Mouse (Mus musculus): Measurements from ENCODE around the gene Trim30b.
"Not testable (repeated sequence)": the region's sequence is repeated elsewhere in the genome, so short reads cannot be mapped to it uniquely, and the experiment has no call there.

DNA sequence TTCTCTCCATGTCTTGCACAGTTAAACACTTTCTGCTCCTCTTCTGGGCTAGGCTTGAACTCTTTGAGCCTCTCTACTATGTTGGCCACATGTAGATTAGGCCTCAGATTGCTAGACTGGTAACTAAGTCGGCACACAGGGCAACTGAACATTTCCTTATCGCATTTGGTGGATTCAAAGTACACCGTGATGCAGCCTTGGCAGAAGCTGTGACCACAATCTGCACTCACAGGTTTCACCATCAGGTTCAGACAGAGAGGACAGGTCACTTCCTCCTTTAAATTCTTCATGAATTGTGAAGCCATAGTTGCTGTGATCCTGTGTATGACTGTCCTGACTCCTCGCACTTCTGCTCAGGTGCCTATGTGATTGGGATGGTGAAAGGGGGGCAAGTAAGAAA lies 21.6 kb downstream of the Trim30b start:
- not testable (repeated sequence) for TF ChIP-seq GATA1, TAL1 (IDR thresholded peaks at IDR 0.05; ENCODE audit: low read length)
